Mouse (Mus musculus): ENCODE data around the gene Gxylt2. TPM values are rescaled to one million over a fixed set of nuclear protein-coding genes. Genes with fewer than 3 reads are reported as not detected.

Gene Gxylt2
- polyA plus RNA-seq, 1 experiment from 2014 or later, result 1.1 TPM

DNA sequence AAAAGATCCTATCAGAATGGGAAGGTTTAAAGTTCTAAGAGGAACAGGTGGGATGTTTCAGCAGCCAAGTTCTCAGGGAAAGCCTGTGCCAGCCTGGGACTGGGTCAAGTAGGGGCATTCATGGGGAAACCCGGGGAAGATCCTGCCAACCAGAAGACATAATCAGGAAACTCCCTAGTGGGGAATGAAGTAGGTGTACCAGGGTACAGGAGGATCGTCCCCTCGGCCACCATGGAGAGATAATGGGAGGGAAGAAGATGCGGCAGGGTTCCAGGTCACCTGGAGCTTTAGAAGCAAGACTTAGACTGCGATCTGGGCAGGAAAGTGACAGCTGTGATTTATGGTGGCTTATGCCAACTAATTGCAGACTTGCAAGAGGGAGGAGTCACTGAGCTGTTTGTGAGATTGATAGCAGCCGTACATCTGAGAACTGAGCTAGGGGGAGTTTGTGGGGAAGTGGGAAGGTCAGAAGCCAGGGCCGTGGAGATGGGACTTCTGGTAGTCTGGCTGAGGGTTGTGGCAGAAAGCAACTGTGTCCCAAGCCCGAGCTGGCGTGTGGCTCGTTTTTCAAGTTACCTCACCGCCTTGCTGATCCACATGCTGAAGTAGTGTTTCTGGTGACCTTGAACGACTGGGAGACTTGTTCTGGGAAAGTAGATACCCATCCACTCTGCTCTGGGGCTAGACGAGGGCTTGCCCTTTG, 98.0 kb downstream of the Gxylt2 start:
- no peak overlapping the region for H3K9ac ChIP-seq (ENCODE audit: low read depth, low read length)
- H3K27ac ChIP-seq (ENCODE audit: low read depth, low read length), result no peak overlapping the region
- H3K27me3 ChIP-seq (replicated peaks; ENCODE audit: control insufficient read depth, insufficient read depth, low read length), result no peaks in the 10 kb centered on the region
- no peaks in the 10 kb centered on the region for H3K36me3 ChIP-seq (ENCODE audit: control insufficient read depth, insufficient read depth, low read length)
- no peaks in the 10 kb centered on the region for H3K9me3 ChIP-seq (ENCODE audit: control insufficient read depth, low read length)
- 70% methylated on average over 13 of the region's 13 CpGs for WGBS
- H3K4me2 ChIP-seq (ENCODE audit: low read length), result no peak overlapping the region
- H3K4me1 ChIP-seq (ENCODE audit: control insufficient read depth, insufficient read depth, low read depth, low read length), result no peaks in the 10 kb centered on the region
- H3K4me3 ChIP-seq (ENCODE audit: low read length), result no peak overlapping the region
- ATAC-seq, result 0 out of 2 replicates have a peak, but pooled peaks have one; percentile 24

DNA sequence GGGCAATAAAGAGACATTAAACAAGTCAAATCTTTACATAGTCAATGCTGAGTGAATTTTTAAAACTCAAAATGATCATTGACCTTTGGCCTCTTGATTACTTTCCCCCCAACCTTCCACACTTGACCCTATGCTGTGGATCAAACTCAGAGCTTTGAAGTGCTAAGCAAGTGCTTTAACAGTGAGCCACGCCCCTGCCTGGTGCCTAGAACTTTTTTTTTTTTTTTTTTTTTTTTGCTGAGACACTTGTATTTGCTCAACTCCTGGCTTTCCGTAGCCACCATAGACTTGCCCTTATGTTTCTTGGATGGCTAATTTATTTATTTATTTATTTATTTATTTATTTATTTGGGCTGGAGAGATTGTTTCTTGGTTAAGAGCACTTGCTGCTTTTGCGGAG, 98.7 kb downstream of the Gxylt2 start:
- Histone ChIP-seq H3K27ac (ENCODE audit: low read depth, low read length) (no peak overlapping the region), H3K9ac (ENCODE audit: low read depth, low read length) (no peak overlapping the region), H3K9me3 (ENCODE audit: control insufficient read depth, low read length) (no peaks in the 10 kb centered on the region), H3K4me1 (ENCODE audit: control insufficient read depth, insufficient read depth, low read depth, low read length) (no peaks in the 10 kb centered on the region), H3K4me3 (ENCODE audit: low read length) (no peak overlapping the region), H3K36me3 (ENCODE audit: control insufficient read depth, insufficient read depth, low read length) (no peaks in the 10 kb centered on the region), H3K4me2 (ENCODE audit: low read length) (no peak overlapping the region), H3K27me3 (replicated peaks; ENCODE audit: control insufficient read depth, insufficient read depth, low read length) (no peaks in the 10 kb centered on the region)
- WGBS, result 88% methylated on average over 3 of the region's 3 CpGs
- no peak for ATAC-seq

DNA sequence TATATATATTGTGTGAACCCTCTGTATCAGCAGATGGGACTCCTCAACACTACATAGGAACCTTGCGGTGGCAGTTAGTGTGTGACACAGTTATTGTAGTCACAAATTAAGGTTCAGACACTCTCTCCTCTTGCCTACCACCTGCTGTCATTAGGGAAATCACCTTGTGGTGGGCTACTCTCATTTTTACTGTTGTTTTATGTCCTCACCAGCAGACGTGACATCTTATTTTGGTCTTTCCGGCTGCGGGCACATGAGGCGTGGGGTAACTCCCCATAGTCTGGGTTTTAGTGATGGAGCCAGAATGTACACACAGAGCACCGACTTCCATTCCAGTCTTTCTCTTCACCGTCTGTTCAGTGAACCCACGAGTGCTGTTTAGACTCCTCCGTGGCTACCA, 102.7 kb downstream of the Gxylt2 start:
- H3K27ac ChIP-seq (ENCODE audit: low read depth, low read length), result no peak overlapping the region
- WGBS, result 88% methylated on average over 9 of the region's 9 CpGs

DNA sequence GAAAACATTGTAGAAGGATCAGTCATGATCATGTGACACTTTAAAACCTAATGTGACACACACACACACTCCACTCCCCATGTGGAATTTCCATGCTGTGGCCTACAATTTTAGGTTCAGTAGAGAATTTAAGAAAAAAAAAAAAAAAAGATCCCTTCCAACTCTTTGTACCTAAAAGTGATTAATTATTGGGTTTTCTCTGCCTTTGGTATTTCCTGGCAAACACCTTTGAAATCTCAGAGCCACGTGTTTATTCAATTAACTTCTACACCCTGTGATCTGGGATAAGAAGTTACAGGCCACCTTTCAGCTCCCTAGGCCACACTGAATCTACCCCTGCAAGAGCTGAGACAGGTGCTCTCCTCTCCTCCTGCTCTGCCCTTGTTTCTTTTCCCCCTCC, 103.2 kb downstream of the Gxylt2 start:
- H3K4me1 ChIP-seq (ENCODE audit: control insufficient read depth, insufficient read depth, low read depth, low read length), result no peaks in the 10 kb centered on the region
- H3K4me3 ChIP-seq (ENCODE audit: low read length), result no peak overlapping the region
- H3K36me3 ChIP-seq (ENCODE audit: control insufficient read depth, insufficient read depth, low read length), result no peaks in the 10 kb centered on the region
- H3K27ac ChIP-seq (ENCODE audit: low read depth, low read length), result no peak overlapping the region
- H3K9ac ChIP-seq (ENCODE audit: low read depth, low read length), result no peak overlapping the region
- no peak overlapping the region for H3K4me2 ChIP-seq (ENCODE audit: low read length)
- no peaks in the 10 kb centered on the region for H3K9me3 ChIP-seq (ENCODE audit: control insufficient read depth, low read length)
- WGBS, result 77% methylated on average over 1 of the region's 1 CpGs
- ATAC-seq, result no peak
- no peaks in the 10 kb centered on the region for H3K27me3 ChIP-seq (replicated peaks; ENCODE audit: control insufficient read depth, insufficient read depth, low read length)

More for the DNA sequence above, 102.7 kb downstream of the Gxylt2 start:
- H3K36me3 ChIP-seq (ENCODE audit: control insufficient read depth, insufficient read depth, low read length), result no peaks in the 10 kb centered on the region
- no peak overlapping the region for H3K9ac ChIP-seq (ENCODE audit: low read depth, low read length)
- H3K4me1 ChIP-seq (ENCODE audit: control insufficient read depth, insufficient read depth, low read depth, low read length), result no peaks in the 10 kb centered on the region
- H3K9me3 ChIP-seq (ENCODE audit: control insufficient read depth, low read length), result no peaks in the 10 kb centered on the region
- no peak overlapping the region for H3K4me2 ChIP-seq (ENCODE audit: low read length)
- ATAC-seq, result no peak
- H3K4me3 ChIP-seq (ENCODE audit: low read length), result no peak overlapping the region
- H3K27me3 ChIP-seq (replicated peaks; ENCODE audit: control insufficient read depth, insufficient read depth, low read length), result no peaks in the 10 kb centered on the region

DNA sequence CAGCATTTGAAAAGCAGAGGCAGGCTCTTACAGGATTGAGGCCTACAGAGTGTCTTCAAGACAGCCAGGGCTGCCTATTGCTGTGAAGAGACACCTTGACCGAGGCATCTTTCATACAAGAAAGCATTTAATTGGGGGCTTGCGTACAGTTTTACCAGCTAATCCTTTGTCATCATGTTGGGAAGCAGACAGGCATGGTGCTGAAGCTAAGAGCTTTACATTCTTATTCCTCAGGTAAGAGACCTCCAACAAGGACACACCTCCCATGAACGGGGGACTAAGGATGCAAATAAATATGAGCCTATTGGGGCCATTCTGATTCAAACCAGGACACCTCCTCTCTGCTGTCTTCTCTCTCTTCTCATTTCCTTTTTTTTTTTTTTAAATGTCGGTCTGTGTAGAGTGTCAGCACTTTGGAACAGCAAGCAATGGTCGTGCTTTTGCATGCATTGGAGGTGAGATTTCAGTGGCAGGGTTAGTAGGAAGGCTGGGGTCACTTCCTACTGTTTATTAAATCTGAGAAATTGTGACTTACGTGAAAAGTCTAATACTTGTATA, 103.8 kb downstream of the Gxylt2 start:
- no peaks in the 10 kb centered on the region for H3K27me3 ChIP-seq (replicated peaks; ENCODE audit: control insufficient read depth, insufficient read depth, low read length)
- no peak overlapping the region for H3K4me2 ChIP-seq (ENCODE audit: low read length)
- WGBS, result 91% methylated on average over 6 of the region's 6 CpGs
- no peaks in the 10 kb centered on the region for H3K36me3 ChIP-seq (ENCODE audit: control insufficient read depth, insufficient read depth, low read length)
- H3K9ac ChIP-seq (ENCODE audit: low read depth, low read length), result no peak overlapping the region
- H3K27ac ChIP-seq (ENCODE audit: low read depth, low read length), result no peak overlapping the region
- H3K4me1 ChIP-seq (ENCODE audit: control insufficient read depth, insufficient read depth, low read depth, low read length), result no peaks in the 10 kb centered on the region
- H3K9me3 ChIP-seq (ENCODE audit: control insufficient read depth, low read length), result no peaks in the 10 kb centered on the region
- ATAC-seq, result no peak
- no peak overlapping the region for H3K4me3 ChIP-seq (ENCODE audit: low read length)

DNA sequence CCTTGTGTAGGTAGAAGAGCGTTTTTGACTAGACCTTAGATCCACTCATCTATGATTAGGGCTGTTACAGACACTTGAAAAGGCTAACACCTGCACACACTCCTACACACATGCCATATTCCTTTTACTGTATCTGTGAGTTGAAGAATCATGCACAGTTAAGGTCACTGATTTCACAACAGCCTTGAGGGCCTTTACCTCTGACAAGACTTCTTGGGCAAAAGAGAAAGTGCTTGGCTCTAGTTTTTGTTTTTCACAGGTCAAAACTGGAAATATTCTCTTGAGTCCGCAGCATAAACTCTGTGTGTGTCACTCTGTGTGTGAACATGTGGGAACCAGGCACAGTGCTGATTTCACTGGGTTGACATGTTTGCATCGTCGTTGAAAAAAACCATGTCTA, 105.6 kb downstream of the Gxylt2 start:
- no peak for ATAC-seq
- Histone ChIP-seq H3K4me2 (ENCODE audit: low read length) (no peak overlapping the region), H3K27me3 (replicated peaks; ENCODE audit: control insufficient read depth, insufficient read depth, low read length) (no peaks in the 10 kb centered on the region), H3K27ac (ENCODE audit: low read depth, low read length) (no peak overlapping the region), H3K9ac (ENCODE audit: low read depth, low read length) (no peak overlapping the region), H3K36me3 (ENCODE audit: control insufficient read depth, insufficient read depth, low read length) (no peaks in the 10 kb centered on the region), H3K9me3 (ENCODE audit: control insufficient read depth, low read length) (no peaks in the 10 kb centered on the region), H3K4me3 (ENCODE audit: low read length) (no peak overlapping the region), H3K4me1 (ENCODE audit: control insufficient read depth, insufficient read depth, low read depth, low read length) (no peaks in the 10 kb centered on the region)
- 87% methylated on average over 4 of the region's 4 CpGs for WGBS

DNA sequence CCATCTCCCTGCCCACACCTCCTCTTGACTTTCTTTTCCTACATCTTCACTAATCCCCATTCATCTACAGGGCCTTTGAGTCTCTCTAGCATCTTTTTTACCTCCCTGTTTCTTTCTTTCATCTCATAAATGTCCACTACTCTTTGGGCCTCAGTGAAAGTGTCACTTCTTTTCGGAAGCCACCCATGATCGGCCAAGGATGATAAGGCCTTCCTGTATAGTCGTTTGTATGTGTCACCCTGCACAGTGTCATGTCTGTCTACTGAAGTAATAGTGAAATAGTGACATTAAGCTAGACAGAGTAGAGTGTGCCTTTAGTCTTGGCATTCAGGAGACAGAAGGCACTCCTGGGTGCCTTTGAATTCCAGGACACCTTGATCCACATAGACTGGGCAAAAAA, 107.2 kb downstream of the Gxylt2 start:
- H3K4me3 ChIP-seq (ENCODE audit: low read length), result no peak overlapping the region
- no peaks in the 10 kb centered on the region for H3K36me3 ChIP-seq (ENCODE audit: control insufficient read depth, insufficient read depth, low read length)
- H3K4me2 ChIP-seq (ENCODE audit: low read length), result no peak overlapping the region
- WGBS, result 87% methylated on average over 3 of the region's 3 CpGs
- no peak overlapping the region for H3K9ac ChIP-seq (ENCODE audit: low read depth, low read length)
- no peak for ATAC-seq
- H3K27ac ChIP-seq (ENCODE audit: low read depth, low read length), result no peak overlapping the region
- no peaks in the 10 kb centered on the region for H3K27me3 ChIP-seq (replicated peaks; ENCODE audit: control insufficient read depth, insufficient read depth, low read length)
- H3K9me3 ChIP-seq (ENCODE audit: control insufficient read depth, low read length), result no peaks in the 10 kb centered on the region
- H3K4me1 ChIP-seq (ENCODE audit: control insufficient read depth, insufficient read depth, low read depth, low read length), result no peaks in the 10 kb centered on the region

DNA sequence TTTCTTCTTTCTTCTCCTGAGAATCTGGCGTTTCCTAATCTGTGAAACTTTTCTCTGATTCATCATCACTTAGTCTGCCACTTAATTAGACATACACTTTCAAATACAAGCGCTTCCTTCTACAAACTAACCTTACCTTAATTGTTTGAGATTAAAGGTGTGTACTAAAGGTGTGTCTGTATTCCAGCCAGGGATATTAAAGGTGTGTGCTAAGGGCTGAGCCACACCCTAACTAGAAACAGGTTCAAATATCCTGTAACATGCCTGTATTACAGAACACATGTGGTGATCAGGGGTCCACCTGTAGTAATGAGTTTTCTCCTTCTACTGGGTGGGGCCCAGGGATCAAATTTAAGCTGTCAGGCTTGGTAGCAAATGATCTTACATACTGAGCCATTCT, 116.8 kb downstream of the Gxylt2 start:
- Histone ChIP-seq H3K4me3 (ENCODE audit: low read length) (no peak overlapping the region), H3K4me2 (ENCODE audit: low read length) (no peak overlapping the region), H3K9ac (ENCODE audit: low read depth, low read length) (no peak overlapping the region), H3K36me3 (ENCODE audit: control insufficient read depth, insufficient read depth, low read length) (no peaks in the 10 kb centered on the region), H3K27me3 (replicated peaks; ENCODE audit: control insufficient read depth, insufficient read depth, low read length) (no peaks in the 10 kb centered on the region), H3K9me3 (ENCODE audit: control insufficient read depth, low read length) (no peaks in the 10 kb centered on the region), H3K4me1 (ENCODE audit: control insufficient read depth, insufficient read depth, low read depth, low read length) (no peaks in the 10 kb centered on the region), H3K27ac (ENCODE audit: low read depth, low read length) (no peak overlapping the region)
- WGBS, result 89% methylated on average over 2 of the region's 2 CpGs
- ATAC-seq, result no peak

DNA sequence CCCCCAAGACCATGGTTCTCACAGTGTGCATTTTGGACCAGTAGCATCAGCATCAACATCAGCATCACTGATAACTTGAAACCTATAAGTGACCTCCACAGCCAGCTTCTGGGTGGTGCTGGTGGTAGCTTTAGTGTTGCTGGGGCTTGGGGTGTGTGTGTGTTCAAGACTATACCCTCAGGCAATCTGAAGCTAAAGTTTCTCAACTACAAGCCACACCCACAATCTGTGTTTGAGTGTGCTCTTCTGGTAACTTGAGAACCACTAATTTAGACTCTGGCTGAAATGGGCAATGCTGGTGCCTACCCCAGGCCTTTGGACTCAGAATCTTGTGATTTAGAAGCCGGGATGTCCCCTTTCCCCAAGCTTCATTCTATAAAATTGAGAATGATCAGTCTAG, 118.8 kb downstream of the Gxylt2 start:
- no peak overlapping the region for H3K4me3 ChIP-seq (ENCODE audit: low read length)
- no peaks in the 10 kb centered on the region for H3K9me3 ChIP-seq (ENCODE audit: control insufficient read depth, low read length)
- H3K4me1 ChIP-seq (ENCODE audit: control insufficient read depth, insufficient read depth, low read depth, low read length), result no peaks in the 10 kb centered on the region
- WGBS, result 90% methylated on average over 1 of the region's 1 CpGs
- no peak overlapping the region for H3K27ac ChIP-seq (ENCODE audit: low read depth, low read length)
- no peak overlapping the region for H3K4me2 ChIP-seq (ENCODE audit: low read length)
- no peaks in the 10 kb centered on the region for H3K27me3 ChIP-seq (replicated peaks; ENCODE audit: control insufficient read depth, insufficient read depth, low read length)
- no peak overlapping the region for H3K9ac ChIP-seq (ENCODE audit: low read depth, low read length)
- no peaks in the 10 kb centered on the region for H3K36me3 ChIP-seq (ENCODE audit: control insufficient read depth, insufficient read depth, low read length)
- ATAC-seq, result no peak
